Mouse (Mus musculus) spleen, adult 2 months (tissue): ENCODE measurements around the gene Pomgnt1. TPM values are rescaled to one million over a fixed set of nuclear protein-coding genes. Genes with fewer than 3 reads are reported as not detected.

Experiments
- DNase-seq, 2 experiments: peaks; one replicate each; pipeline versions ENCODE4 v3.0.0 to v3.0.0-alpha.2; 2012 to 2021; ENCODE audit warnings: low spot score in 2 of 2, low read depth in 1 of 2
- H3K27ac ChIP-seq: fragments of 200-500 bp; 2 replicates; pipeline ENCODE4 v1.5.1; 2012; ENCODE audit warnings: low read length, inconsistent platforms; ENCODE audit not compliant: insufficient read depth
- H3K27me3 ChIP-seq: fragments of 200-500 bp; 2 replicates; pipeline ENCODE4 v1.6.1; 2012; ENCODE audit warnings: mild to moderate bottlenecking, moderate library complexity, low read length, inconsistent platforms; ENCODE audit not compliant: control insufficient read depth, insufficient read depth
- H3K36me3 ChIP-seq: fragments of 200-500 bp; 2 replicates; pipeline ENCODE4 v1.6.1; 2012; ENCODE audit warnings: mild to moderate bottlenecking, low read length, inconsistent platforms; ENCODE audit not compliant: control insufficient read depth, insufficient read depth
- H3K4me1 ChIP-seq: fragments of 200-500 bp; 2 replicates; pipeline ENCODE4 v1.6.1; 2011; ENCODE audit warnings: inconsistent platforms; ENCODE audit not compliant: control insufficient read depth, insufficient read depth, insufficient read length
- H3K4me3 ChIP-seq: fragments of 200-500 bp; 2 replicates; pipeline ENCODE4 v1.5.1; 2011; ENCODE audit warnings: mild to moderate bottlenecking, inconsistent platforms; ENCODE audit not compliant: insufficient read depth, insufficient read length; ENCODE audit errors: extremely low read depth
- CTCF ChIP-seq: fragments of 200-500 bp; IDR thresholded peaks from 2 replicates; pipeline ENCODE4 v1.5.1; 2011; ENCODE audit warnings: mild to moderate bottlenecking, inconsistent platforms; ENCODE audit not compliant: insufficient read depth, insufficient read length, insufficient replicate concordance; ENCODE audit errors: extremely low read depth
- POLR2A ChIP-seq: fragments of 200-500 bp; IDR thresholded peaks from 2 replicates; pipeline ENCODE4 v1.6.1; 2011; ENCODE audit warnings: low read depth, low read length, inconsistent platforms
- WGBS: fragments of 180-500 bp; shearing (Covaris S2); methylation state at CpG from one replicate; pipeline ENCODE4 v1.1.7; 2018; 5-methylcytosine and 5-hydroxymethylcytosine counted together
- polyA plus RNA-seq: library from polyadenylated mRNA; depleted of rRNA; stranded (reverse); fragments of >200 nt; gene quantifications from 2 replicates; pipeline ENCODE4 v1.2.3, GENCODE M21; 2012

The Pomgnt1 gene
- polyA plus RNA-seq, 1 experiment = 16.4 TPM

DNA sequence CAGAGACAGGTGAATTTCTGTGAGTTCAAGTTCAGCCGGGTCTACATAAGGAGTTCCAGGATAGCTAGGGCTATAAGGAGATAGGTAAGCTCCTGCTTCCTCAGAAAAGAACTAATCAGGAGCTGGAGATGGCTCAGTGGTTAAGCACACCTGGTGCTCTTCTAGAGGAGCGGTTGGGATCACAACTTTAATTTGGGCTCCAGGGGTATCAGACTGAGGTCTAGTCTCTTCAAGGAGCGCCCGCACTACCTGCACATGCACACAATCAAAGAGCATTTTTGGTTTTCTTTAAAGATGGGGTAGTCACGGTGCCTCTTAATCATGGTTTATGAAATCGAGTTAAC is 26.1 kb downstream of the Pomgnt1 start:
- Histone ChIP-seq H3K4me3 (peak overlapping the region; percentile 76; the same call in 1 of the 2 replicates), H3K4me1 (peaks cover 7% of the 10 kb centered on the region; the same call in 1 of the 2 replicates), H3K27me3 (0 out of 2 replicates have a peak, but pooled peaks cover under 1% of the 10 kb centered on the region), H3K36me3 (peaks cover 13% of the 10 kb centered on the region), H3K27ac (peak overlapping the region; percentile 76)
- DNase-seq = no peak
- 35% methylated on average over 6 of the region's 6 CpGs for WGBS
- TF ChIP-seq POLR2A (no peak), CTCF (no peak)

DNA sequence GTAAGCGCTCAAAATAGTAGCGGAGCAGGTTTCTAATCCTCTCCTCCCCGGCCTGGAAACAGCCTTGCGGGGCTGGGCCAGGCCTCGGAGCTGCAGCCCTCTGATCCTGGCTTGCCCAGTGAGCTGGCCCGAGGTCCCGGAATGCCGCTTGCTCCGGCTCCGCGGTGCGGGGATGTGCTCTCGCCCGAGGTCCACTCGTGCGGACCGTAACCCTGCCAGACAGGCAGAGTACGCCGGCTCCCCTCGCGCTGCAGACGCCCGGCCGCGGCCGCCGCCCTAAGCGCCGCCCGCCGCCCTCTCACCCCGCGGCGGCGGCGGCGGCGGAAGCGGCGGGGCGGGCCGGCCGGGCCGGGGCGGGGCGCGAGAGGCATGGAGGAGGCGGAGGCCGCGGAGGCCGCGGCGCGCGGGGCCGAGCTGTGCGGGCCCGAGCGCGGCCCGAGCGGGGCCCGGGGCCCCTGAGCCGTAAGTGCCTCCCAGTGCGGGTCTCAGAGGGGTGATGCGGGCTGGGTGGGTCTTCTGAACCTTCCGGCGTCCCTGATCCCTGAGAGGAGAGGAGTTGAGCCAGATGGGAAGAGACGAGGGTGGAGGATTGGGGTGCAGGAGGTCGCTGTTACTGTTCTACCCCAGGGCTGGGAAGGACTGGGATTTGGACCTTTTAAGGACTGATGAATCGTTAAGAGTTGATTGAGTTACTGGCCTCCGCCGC is 26.7 kb downstream of the Pomgnt1 start:
- TF ChIP-seq CTCF (no peak), POLR2A (peak; percentile 58)
- peak overlapping the region; percentile 76 for H3K27ac ChIP-seq
- H3K36me3 ChIP-seq = peaks cover 15% of the 10 kb centered on the region
- H3K4me1 ChIP-seq = peaks cover 7% of the 10 kb centered on the region; the same call in 1 of the 2 replicates
- peak in 1 of 2 experiments; percentile 63 for DNase-seq
- no peaks in the 10 kb centered on the region for H3K27me3 ChIP-seq
- WGBS = 1% methylated on average over 63 of the region's 73 CpGs
- H3K4me3 ChIP-seq = peak overlapping the region; percentile 77

DNA sequence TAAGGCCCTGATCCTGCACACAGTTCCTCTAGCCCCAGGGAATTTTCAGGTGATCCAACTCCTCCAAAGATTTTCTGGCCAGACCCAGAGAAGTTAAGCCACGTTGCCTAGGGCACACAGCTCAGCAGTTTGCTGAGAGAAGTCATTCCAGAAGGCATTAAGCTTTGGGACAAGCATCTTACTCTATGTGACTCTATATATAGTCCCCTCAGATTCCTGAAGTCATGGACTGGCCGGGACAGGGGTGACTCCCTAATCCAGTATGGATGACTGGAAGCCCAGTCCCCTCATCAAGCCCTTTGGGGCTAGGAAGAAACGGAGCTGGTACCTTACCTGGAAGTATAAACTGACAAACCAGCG is 27.2 kb downstream of the Pomgnt1 start:
- Histone ChIP-seq H3K27ac (no peak overlapping the region), H3K4me1 (peaks cover 7% of the 10 kb centered on the region; the same call in 1 of the 2 replicates), H3K27me3 (no peaks in the 10 kb centered on the region), H3K36me3 (peaks cover 19% of the 10 kb centered on the region), H3K4me3 (peak overlapping the region; percentile 77)
- no peak for DNase-seq
- 37% methylated on average over 4 of the region's 4 CpGs for WGBS
- no peak for TF ChIP-seq CTCF
- TF ChIP-seq POLR2A = no peak

DNA sequence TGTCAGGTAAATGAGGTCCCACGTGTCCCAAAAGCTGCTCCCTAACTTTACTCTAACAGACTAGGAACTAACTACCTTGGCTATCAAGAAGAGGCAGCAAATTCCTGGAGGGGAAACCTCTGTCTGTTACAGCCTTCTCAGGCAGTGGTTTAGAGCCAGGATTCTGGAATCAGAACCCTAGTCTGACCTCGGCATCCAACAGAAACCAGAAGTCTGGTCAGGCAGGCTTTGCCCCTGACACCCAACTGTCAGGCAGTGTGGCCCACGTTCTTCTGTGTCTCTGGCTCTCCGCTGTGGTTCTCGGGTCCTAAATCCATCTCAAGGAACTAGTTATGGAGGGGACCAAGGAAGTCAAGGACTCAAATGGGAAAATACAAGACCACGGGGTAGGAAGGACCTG is 27.6 kb downstream of the Pomgnt1 start, which contains the start of gene Lurap1:
Gene Lurap1, minus strand, starts transcription at position 101 of the 400 bp plus-strand sequence.
- TF ChIP-seq POLR2A (no peak), CTCF (no peak)
- peak within 1 kb of the TSS; percentile 76 for H3K27ac ChIP-seq
- H3K36me3 ChIP-seq = peaks cover 22% of the 10 kb centered on the region
- peaks cover 7% of the 10 kb centered on the region; the same call in 1 of the 2 replicates for H3K4me1 ChIP-seq
- DNase-seq = no peak
- H3K4me3 ChIP-seq = peak within 1 kb of the TSS; percentile 77
- H3K27me3 ChIP-seq = no peaks in the 10 kb centered on the region
- 76% methylated on average over 6 of the region's 6 CpGs for WGBS

DNA sequence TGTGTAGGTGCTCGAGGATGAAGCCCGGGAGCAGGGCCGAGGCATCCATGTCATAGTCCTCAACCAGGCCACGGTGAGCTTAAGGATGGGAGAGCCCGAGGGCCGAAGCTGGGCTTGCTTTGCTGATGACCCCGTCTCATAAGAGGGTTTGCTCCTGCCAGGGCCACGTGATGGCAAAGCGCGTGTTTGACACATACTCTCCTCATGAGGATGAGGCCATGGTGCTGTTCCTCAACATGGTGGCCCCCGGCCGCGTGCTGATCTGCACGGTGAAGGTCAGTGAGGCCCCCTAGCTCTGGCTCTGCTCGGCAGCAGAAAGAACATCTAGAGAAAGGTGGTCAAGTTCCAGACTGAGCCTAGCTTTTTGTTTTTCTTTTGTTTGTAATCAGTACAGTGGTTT is 29.1 kb downstream of the Pomgnt1 start:
- Histone ChIP-seq H3K27ac (no peak overlapping the region), H3K4me1 (peaks cover 7% of the 10 kb centered on the region; the same call in 1 of the 2 replicates), H3K27me3 (no peaks in the 10 kb centered on the region), H3K4me3 (no peak overlapping the region), H3K36me3 (peaks cover 26% of the 10 kb centered on the region)
- no peak for TF ChIP-seq POLR2A
- no peak for TF ChIP-seq CTCF
- 94% methylated on average over 15 of the region's 15 CpGs for WGBS
- DNase-seq = no peak

DNA sequence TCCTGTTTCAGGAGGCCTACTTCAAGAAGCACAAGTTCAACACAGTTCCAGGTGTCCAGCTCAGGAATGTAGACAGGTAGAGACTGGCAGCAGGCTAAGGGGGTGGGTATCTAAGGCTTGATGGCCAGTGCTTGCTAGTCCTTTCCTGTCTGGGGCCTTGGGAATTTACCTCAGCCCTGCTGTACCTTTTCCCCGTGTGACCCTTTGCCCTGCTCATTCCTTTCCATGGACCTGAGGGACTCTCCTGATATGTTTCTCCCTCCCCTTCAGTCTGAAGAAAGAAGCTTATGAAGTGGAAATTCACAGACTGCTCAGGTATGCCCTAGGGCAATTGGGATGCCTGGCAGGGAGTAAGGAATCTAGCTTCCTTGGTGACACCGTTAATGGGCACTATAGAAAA is 34.2 kb downstream of the Pomgnt1 start:
- TF ChIP-seq CTCF = no peak
- TF ChIP-seq POLR2A = no peak
- no peaks in the 10 kb centered on the region; the same call in 1 of the 2 replicates for H3K4me1 ChIP-seq
- DNase-seq = no peak
- 91% methylated on average over 2 of the region's 2 CpGs for WGBS
- no peak overlapping the region for H3K27ac ChIP-seq
- H3K4me3 ChIP-seq = no peak overlapping the region
- peaks cover 34% of the 10 kb centered on the region for H3K36me3 ChIP-seq
- no peaks in the 10 kb centered on the region for H3K27me3 ChIP-seq

DNA sequence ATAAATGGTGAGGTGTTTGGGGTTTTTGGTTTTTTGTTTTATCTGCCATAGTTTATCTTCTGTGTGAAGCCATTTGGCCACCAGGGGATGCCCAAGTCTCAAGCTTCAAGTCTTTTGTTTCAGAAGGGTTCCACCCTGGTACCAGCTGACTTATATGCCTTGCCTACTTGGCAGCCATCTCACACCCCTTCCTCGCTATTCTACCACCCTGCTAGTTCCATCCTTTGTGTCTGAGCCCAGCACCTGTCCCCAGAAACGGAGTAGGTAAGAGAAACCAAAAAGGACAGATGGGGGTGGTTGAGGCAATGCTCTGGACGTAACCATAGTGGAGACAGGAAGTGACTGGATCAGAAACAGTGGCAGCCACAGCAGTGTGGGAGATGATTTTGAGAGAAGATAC is 36.3 kb downstream of the Pomgnt1 start:
- no peak for DNase-seq
- H3K27me3 ChIP-seq = no peaks in the 10 kb centered on the region
- TF ChIP-seq CTCF = peak; percentile 16; the same call in 1 of the 2 replicates
- TF ChIP-seq POLR2A = no peak
- no peak overlapping the region for H3K4me3 ChIP-seq
- H3K36me3 ChIP-seq = peaks cover 25% of the 10 kb centered on the region
- no peak overlapping the region for H3K27ac ChIP-seq
- 61% methylated on average over 3 of the region's 3 CpGs for WGBS
- no peaks in the 10 kb centered on the region; the same call in 1 of the 2 replicates for H3K4me1 ChIP-seq
